ENCODE assay signal across 18 mouse cellular contexts in the genomic region with DNA sequence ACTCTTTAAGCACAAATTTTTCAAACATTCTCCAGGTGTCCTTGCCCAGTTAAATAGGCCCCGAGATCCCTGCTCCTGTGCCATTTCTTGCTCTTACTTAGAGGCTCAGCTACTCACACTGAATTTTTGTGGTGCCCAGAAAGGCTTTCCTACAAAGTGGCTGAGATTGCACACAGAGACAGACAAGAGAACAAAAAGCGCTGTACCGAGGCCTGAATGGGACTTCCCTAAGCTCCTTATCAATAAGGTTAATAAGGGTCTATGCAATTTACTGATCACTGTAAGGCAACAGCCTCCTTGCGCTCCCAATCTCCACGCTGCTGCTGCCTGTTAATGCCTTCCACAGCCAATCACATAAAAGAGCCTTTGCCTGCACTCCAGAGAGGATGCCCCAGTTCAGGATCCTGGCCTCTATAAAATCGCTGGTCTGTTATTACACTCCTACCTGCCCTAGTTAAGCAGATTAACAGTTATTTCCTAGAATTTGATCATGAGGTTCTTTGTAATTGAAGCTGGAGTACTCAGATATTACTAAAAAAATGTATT.
DNase-seq lines count a peak whose midpoint lies in the region; ATAC-seq lines count a peak whose summit lies in the region.
"Had no signal": no experiment of that assay in that cellular context is flagged by ENCODE, and none has a peak within 500 bp of the region (broad histone marks: within the 10 kb centered on the region; RNA-seq: fewer than 3 reads in every experiment).

No protein-coding gene starts in this region.

- intact Hi-C loops in heart, postnatal 36 days (cut with DNase I), result no loop called here

- no peaks in the 10 kb centered on the region for H3K9me3 ChIP-seq in hindbrain, embryonic 11.5 days (ENCODE audit: control insufficient read depth, low read length)
- H3K9me3 ChIP-seq in hindbrain, embryonic 12.5 days (replicated peaks), result no peaks in the 10 kb centered on the region
- no peaks in the 10 kb centered on the region for H3K9me3 ChIP-seq in forebrain, embryonic 13.5 days (replicated peaks)
- no peaks in the 10 kb centered on the region for H3K9me3 ChIP-seq in midbrain, embryonic 12.5 days
- H3K9me3 ChIP-seq: hindbrain, embryonic 15.5 days had no signal

- H3K27me3 ChIP-seq in hindbrain, embryonic 11.5 days (ENCODE audit: control insufficient read depth, insufficient read depth, low read length), result no peaks in the 10 kb centered on the region
- no peaks in the 10 kb centered on the region for H3K27me3 ChIP-seq in hindbrain, embryonic 12.5 days
- 0 out of 2 replicates have a peak, but pooled peaks cover 3% of the 10 kb centered on the region for H3K27me3 ChIP-seq in forebrain, embryonic 13.5 days
- H3K27me3 ChIP-seq in midbrain, embryonic 12.5 days, result no peaks in the 10 kb centered on the region
- H3K27me3 ChIP-seq: hindbrain, embryonic 15.5 days had no signal

- no peak overlapping the region for H3K4me3 ChIP-seq in hindbrain, embryonic 11.5 days (ENCODE audit: low read depth, low read length)
- no peak overlapping the region for H3K4me3 ChIP-seq in hindbrain, embryonic 12.5 days
- H3K4me3 ChIP-seq in forebrain, embryonic 13.5 days, result no peak overlapping the region
- no peak overlapping the region for H3K4me3 ChIP-seq in midbrain, embryonic 12.5 days
- H3K4me3 ChIP-seq: erythroblast, embryonic 14.5 days; hindbrain, embryonic 15.5 days had no signal

- no peak for ATAC-seq in hindbrain, embryonic 11.5 days (ENCODE audit: low FRiP score)
- no peak for ATAC-seq in hindbrain, embryonic 12.5 days (ENCODE audit: low FRiP score)
- ATAC-seq in forebrain, embryonic 13.5 days, result 0 out of 2 replicates have a peak, but pooled peaks have one; percentile 59
- ATAC-seq in midbrain, embryonic 12.5 days (ENCODE audit: low FRiP score, low read depth), result peak; percentile 78
- ATAC-seq: Patski had no signal

- no peaks in the 10 kb centered on the region for H3K4me1 ChIP-seq in hindbrain, embryonic 11.5 days (replicated peaks; ENCODE audit: control insufficient read depth, insufficient read depth, low read length)
- H3K4me1 ChIP-seq in hindbrain, embryonic 12.5 days, result peaks cover 6% of the 10 kb centered on the region
- H3K4me1 ChIP-seq in forebrain, embryonic 13.5 days, result peaks cover 7% of the 10 kb centered on the region; the same call in 1 of the 2 replicates
- peaks cover 14% of the 10 kb centered on the region for H3K4me1 ChIP-seq in midbrain, embryonic 12.5 days

- no peak overlapping the region for H3K9ac ChIP-seq in hindbrain, embryonic 11.5 days (ENCODE audit: low read depth, low read length)
- no peak overlapping the region for H3K9ac ChIP-seq in hindbrain, embryonic 12.5 days
- H3K9ac ChIP-seq in forebrain, embryonic 13.5 days, result no peak overlapping the region
- H3K9ac ChIP-seq in midbrain, embryonic 12.5 days (replicated peaks), result no peak overlapping the region
- H3K9ac ChIP-seq: hindbrain, embryonic 15.5 days; liver, embryonic 14.5 days had no signal

- H3K36me3 ChIP-seq in hindbrain, embryonic 11.5 days (ENCODE audit: control insufficient read depth, insufficient read depth, low read length), result no peaks in the 10 kb centered on the region
- no peaks in the 10 kb centered on the region for H3K36me3 ChIP-seq in hindbrain, embryonic 12.5 days
- H3K36me3 ChIP-seq in forebrain, embryonic 13.5 days (ENCODE audit: poor library complexity, severe bottlenecking), result no peaks in the 10 kb centered on the region
- no peaks in the 10 kb centered on the region for H3K36me3 ChIP-seq in midbrain, embryonic 12.5 days
- H3K36me3 ChIP-seq: hindbrain, embryonic 15.5 days had no signal

- no peak overlapping the region for H3K27ac ChIP-seq in hindbrain, embryonic 11.5 days (ENCODE audit: low read depth, low read length)
- no peak overlapping the region for H3K27ac ChIP-seq in hindbrain, embryonic 12.5 days
- no peak overlapping the region for H3K27ac ChIP-seq in forebrain, embryonic 13.5 days
- no peak overlapping the region for H3K27ac ChIP-seq in midbrain, embryonic 12.5 days (replicated peaks)
- H3K27ac ChIP-seq: hindbrain, embryonic 15.5 days; liver, embryonic 14.5 days; macrophage had no signal

- no peak overlapping the region for H3K4me2 ChIP-seq in hindbrain, embryonic 11.5 days (replicated peaks; ENCODE audit: low read depth, low read length)
- no peak overlapping the region for H3K4me2 ChIP-seq in hindbrain, embryonic 12.5 days (replicated peaks)
- H3K4me2 ChIP-seq in forebrain, embryonic 13.5 days, result no peak overlapping the region
- 0 out of 2 replicates have a peak overlapping the region, but pooled peaks have one; percentile 18 for H3K4me2 ChIP-seq in midbrain, embryonic 12.5 days (replicated peaks)
- H3K4me2 ChIP-seq: hindbrain, embryonic 15.5 days had no signal

- peak; percentile 6 for DNase-seq in hindbrain, embryonic 11.5 days (ENCODE audit: low spot score)
- peak; percentile 25 for DNase-seq in embryo, embryonic 10.5 days (ENCODE audit: low spot score)
- DNase-seq in ovary, postnatal 10 days (ENCODE audit: low spot score), result no peak
- no peak for DNase-seq in heart, postnatal 36 days
- no peak for DNase-seq in yolk sac, embryonic 10.5 days (ENCODE audit: low spot score)
- DNase-seq: cerebellum, adult 11 months; heart, adult 11 months; kidney, adult 11 months; kidney, postnatal 14 days; thymus, adult 18-20 months had no signal

- 51% methylated on average over 6 of the region's 6 CpGs for WGBS in hindbrain, embryonic 11.5 days
- 47% methylated on average over 6 of the region's 6 CpGs for WGBS in hindbrain, embryonic 12.5 days
- WGBS in forebrain, embryonic 13.5 days, result 7% methylated on average over 6 of the region's 6 CpGs
- 18% methylated on average over 6 of the region's 6 CpGs for WGBS in midbrain, embryonic 12.5 days

Comparison
In these comparisons a context has a peak if more than half of its experiments do, and no peak if none do; other contexts are left out.
1. ATAC-seq: peak in forebrain, embryonic 13.5 days (single experiment) and midbrain, embryonic 12.5 days (single experiment); none in hindbrain, embryonic 11.5 days (single experiment) and hindbrain, embryonic 12.5 days (single experiment).
2. DNase-seq: peak in hindbrain, embryonic 11.5 days (single experiment) and embryo, embryonic 10.5 days (single experiment); none in ovary, postnatal 10 days (single experiment), heart, postnatal 36 days (0 of 2) and yolk sac, embryonic 10.5 days (single experiment).